Mouse (Mus musculus): ENCODE results near the gene Aktip. TPM values are rescaled to one million over a fixed set of nuclear protein-coding genes. Genes with fewer than 3 reads are reported as not detected.

Aktip gene
- total RNA-seq, 2 experiments from 2014 or later = 34.6 to 38.2 TPM

DNA sequence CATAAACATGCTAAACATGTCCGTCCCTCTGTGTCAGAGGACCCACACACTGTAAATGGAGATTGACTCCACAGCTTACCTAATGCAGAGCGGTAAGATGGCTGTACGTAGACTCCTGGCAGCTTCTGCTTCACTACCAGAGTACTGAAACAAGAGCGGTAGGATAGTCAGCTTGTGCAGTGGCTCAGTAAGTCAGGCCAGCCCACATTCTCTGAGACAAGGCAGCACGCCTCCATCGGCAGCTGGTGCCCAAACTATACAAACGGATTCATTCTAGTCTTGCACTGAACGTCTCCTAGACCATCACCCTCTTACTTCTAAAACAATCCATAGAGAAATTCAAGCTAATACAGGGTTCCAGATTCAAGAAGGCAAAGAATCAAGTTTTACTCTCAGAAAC, 73.0 kb downstream of the Aktip start:
- no peak for DNase-seq

DNA sequence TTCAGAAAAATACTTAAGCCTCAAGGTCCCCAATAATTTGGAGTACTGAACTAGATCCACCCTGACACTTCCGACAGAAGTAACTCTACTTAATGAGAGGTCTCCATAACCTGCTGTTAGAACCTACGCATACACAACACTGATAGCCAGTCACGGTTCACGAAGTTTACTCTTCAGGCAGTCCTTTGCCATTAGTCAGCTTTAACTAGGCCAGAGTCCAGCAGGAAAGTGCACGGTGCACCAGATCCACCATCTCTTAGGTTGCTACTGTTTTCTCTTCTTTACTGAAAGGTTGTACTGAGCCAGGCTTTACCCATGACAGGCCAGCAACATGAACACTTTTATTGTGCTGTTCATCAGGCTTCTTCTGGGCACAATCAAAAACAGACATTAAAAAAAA, 75.5 kb downstream of the Aktip start:
- DNase-seq = no peak

DNA sequence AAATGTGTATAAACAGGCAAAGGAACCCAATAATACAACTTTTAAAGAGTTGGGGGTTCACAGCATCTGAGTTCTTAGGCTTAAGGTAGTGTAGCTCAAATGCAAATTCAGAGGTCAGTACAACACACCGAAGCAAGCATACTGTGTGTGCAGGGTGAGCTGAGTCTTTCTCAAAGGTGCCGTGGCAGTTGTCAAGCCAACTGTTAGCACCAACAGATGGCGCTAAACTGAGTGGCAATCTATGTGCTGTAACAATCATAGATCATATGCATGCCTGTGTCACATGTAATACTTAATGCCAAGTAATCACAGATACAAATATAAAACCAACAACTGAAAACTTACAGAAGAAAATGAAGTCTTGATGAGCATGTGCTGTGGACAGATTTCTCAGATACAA, 81.6 kb downstream of the Aktip start:
- DNase-seq = no peak

DNA sequence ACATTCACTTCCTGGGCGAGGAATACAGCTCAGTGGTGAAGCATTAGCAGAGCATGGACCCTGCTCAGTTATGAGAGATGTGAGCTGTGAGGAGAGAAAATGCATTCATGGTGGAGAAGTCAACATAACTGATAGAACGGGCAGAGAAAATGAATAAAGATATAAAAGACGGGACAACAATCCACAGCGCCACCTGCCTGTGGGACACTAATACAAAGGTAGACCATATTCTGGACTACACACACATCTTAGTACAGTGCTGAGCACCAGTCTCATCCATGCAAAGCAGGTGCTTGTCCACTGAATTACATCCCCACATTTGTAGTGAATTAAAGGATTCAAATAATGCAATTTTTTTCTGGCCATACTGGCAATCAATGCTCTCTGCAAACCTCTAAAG, 82.2 kb downstream of the Aktip start:
- no peak for DNase-seq

DNA sequence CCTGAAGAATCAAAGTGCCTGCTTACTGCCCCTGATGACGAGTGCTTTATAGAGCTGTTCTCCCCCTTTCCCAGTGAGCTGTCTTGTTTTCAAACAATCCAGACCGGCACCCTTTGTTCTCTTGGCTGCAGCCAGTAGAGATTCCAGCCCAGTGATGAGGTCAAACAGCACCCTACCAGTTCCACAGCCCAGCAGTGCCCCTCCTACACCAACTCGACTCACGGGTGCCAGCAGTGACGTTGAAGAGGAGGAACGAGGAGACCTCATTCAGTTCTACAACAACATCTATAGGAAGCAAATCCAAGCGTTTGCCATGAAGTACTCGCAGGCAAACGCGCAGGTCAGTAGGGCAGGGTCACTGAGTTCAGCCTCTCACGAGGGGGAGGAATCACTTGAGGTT, 84.9 kb downstream of the Aktip start:
- DNase-seq = no peak

DNA sequence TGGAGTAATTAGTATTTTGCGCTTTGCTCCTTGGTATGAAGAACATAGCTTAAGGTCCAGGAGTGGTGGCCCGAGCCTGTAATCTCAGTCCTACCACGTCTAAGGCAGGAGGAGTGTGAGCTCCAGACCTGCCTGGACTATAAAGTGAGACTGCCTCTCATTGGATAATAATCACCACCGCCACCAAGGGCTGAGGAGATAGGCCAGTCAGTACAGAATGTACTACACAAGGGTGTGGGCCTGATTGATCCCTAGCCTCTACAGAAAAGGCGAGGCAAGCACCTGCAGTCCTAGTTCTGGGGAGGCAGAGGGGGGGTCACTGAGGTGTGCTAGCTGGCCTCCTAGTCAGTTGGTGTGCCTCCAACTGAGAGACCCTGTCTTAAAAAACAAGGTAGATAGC, 85.3 kb downstream of the Aktip start:
- DNase-seq = no peak

DNA sequence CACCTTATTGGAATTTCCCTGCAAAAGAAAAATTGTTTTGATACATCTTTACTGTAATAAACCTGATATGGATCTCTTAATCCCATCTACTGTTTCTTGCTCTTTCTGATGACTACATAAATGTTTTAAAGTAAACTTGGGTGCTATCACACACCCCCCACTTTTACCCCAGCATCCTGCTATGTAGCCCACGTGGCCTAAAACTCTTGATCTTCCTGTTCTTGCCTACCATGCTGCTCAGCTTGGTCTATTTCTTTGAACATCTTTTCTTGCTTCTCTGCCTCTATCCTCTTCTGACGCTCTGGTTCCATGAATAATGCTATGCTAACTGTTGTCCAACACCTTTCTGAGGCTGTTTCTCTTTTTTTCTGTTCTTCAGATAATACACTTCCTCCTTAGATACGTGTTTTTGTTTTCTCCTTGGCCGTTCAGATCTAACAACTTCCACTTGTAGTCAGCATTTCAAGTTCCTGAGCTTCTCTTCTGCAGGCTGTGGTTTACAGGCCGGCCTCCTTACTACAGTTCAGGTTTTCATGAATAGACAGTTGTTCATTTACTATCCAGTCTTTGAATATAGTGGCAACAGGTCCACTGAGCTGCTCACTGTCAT, 87.8 kb downstream of the Aktip start:
- DNase-seq = no peak

DNA sequence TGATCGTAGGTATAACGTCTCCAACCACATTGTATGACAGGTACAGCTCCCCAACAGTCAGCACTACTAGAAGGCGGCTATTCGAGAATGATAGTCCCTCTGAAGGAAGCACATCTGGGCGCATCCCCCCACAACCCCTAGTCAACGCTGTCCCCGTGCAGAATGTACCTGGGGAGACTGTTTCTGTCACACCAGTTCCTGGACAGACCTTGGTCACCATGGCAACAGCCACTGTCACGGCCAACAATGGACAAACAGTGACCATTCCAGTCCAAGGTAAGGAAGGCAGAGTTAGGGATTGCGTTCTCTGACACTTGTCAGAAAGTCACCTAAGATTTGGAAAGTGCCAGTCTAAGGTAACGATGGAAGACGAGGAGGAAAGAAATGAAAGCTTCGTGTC, 93.5 kb downstream of the Aktip start:
- no peak for DNase-seq

DNA sequence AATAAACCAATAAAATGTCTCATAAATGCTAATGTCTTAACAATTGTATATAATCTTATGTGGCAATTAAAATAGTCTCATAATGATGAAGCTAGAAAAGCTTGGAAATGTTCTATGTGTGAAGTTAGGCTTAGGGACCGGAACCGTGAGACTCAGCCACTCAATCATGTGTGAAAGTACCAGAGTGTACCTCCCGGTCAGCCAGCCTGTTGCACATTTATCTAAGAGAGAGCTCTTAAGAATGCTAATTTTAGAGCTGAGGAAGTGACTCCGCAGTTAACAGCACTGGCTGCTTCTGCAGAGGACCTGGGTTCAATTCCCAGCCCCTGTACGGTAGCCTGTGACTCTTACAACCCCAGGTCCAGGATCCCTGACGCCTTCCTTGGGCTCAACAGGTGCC, 101.7 kb downstream of the Aktip start:
- no peak for DNase-seq

DNA sequence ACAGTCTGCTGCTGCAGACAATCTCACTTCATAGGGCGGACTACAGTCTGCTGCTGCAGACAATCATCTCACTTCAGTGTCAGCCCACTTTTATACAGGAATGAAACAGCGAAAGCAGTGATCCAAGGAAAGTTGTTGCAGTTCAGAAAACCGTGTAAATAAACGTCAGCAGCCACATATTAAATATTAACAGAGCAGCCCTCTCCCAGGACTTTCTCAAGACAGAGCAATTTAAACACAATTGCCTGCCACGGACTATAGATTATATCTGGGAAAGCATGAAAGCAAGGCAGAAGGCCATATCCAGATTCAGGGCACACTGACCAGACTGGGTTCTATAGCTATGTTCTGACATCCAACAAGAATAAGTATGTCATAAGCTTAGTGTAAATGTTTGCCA, 105.6 kb downstream of the Aktip start:
- no peak for DNase-seq

DNA sequence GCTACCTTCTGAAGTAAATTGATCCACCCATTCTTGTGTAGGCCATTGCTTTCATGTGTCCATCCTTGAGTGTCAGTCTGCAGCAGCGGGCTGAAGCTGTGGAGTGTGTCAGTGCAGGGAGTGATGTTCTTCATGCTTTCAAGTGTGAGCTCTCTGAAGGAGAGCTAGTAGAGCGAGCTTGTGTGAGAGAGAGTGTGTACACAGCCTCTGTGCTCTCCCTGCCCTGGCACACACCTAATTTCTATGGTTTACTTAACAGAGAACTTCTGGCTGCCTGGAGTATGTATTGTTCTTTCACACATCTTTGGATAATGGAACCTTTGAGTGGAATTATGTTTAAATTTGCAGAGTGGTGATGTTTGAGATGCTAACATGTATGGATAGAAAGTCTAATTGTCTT, 110.2 kb downstream of the Aktip start:
- DNase-seq = no peak

DNA sequence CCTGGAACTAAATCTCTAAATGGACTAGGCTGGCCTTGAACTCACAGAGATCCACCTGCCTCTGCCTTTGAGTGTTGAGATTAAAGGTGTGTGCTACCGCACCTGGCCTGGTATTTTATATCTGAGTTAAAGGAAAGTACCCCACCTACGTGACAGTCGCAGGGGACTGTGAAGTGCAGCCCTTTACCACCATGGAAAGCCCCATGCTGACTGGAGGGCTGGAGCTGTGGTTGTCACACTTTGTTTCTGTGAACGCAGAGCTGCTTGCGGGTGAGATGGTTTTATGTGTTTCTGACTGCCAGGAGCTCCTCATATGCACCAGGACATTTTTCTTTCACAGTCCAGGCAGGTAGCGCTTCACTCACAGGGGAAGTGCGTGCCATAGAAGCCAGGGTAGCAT, 111.3 kb downstream of the Aktip start:
- DNase-seq = no peak

DNA sequence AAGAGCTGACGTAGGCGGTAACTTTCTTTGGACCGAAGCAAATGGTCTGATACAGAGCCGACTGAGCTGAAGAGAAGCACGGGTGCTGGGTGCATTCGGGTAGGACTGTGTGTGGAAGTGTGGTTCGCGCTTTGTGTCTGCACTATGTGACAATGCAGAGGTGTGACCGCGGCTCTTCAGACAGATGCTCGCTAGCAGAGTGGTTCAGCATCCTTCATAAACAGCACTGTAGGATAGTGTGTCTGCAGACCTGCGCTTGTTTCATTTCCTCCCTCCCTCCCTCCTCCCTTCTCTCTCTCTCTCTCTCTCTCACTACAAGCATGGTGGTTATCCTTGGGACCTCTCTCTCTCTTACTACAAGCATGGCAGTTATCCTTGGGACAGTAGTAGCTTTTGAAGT, 117.3 kb downstream of the Aktip start:
- DNase-seq = no peak

DNA sequence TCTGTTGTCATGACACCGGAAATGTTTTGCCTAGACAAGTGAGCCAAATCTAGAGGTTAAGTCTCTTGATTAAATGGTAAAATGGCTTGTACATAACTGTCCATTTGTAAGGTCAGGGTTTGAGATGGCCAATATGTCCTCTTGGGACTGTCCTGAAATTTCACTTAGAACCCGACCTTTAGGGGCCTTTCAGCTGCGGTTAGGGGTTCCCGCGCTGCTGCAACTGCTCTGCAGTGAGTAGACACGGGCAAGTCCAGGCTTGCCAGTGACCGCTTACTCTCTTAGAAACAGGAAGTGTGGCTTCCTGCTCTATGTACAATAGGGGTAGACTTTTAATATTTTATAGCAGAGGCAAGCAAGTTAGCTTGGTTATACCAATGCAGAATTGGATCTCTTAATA, 117.9 kb downstream of the Aktip start:
- DNase-seq = no peak

DNA sequence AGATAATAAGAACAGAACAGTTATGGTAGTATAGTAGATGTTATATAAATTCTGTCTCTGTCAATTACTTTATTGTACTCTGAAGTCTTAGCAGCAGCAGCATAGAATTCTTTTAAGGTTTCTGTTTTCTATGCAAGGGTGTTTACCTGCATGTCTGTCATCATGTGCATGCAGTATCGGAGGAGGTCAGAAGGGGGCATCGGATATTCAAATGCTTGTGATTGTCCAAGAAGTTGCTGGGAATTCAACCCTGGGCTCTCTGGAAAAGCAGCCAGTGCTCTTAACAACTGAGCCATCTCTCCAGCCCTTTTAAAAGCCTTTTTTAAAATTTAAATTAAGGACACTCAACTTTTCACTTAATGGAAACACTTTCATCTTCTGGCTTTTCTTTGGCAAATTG, 120.1 kb downstream of the Aktip start:
- DNase-seq = no peak

DNA sequence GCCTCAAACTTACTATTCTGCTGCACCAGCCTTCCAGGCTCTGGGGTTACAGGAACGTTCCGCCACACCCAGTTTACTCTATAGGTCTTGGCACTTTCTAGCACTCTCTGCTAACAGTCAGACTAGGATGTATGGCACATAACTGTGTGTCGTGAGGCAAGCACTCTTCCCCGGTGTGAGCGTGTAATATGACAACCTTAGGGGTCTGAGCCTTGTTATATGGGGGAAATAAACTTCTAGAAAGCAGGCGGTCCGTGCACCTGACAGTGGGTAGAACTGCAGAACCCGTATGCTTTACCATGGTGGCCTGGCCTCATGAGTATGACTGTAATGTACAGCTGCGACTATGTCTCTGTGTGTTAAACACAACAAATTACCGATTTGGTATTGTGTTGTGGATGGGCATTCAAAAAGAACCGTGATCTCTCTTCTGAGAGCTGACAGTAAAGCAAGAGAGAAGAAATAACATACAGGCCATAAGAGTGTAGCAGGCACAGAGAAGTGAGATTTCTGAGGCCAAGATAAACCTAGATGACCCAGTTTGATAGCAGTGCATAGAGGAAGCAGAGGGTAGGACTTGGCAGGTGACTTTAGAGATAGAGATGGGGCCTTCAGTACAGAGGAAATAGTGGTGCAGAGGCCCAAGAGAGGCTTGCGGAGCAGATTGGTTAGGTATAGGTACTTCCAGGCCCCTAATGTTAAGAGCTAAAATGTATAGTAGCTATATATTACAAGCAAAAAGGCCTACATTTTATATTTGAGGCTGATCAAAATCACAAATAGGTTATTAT, 122.5 kb downstream of the Aktip start:
- DNase-seq = no peak

DNA sequence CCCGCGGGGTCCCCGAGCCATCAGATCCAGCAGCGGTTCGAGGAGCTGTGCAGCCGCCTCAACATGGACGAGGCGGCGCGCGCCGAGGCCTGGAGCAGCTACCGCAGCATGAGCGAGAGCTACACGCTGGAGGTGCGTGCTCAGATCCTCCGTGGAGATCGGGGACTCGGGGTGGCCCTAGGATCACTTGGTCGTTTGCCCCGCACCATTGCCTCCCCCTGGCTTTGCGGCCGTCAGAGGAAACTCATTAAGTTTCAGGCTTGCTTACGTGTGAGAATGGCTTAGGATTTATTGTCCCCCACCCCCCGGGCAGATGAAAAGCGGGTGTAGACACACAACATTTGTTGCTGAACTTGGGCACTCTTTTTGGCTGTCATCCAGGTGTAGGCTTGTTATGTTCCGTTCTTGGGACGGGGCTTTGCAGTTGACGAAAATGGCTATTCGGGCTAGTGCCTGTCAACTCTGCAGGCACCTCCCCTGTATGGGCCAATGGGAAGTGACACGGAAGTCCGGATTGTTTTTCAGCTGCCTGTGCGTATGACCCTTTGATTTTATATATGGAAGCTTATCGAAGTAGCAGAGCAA, 129.4 kb downstream of the Aktip start:
- DNase-seq = peak; percentile 65

DNA sequence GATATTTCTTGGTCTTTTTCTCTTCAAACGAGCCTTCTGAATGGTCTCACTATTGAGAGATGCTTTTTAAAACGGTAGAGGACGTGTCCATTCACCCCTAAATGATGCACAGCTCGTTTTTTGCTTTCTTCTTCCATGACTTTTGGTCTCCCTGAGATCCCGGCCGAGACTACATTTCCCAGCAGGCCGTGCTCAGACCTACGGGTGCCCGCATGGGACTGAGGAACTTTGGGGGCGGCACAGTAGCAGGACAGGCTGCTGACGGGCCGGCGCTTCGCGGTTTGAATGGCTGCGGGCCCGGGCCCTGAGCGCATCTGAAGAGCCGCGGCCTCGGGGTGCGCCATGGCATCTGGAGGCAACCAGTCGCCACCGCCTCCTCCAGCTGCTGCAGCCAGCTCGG, 129.9 kb downstream of the Aktip start, which contains the start of gene Rbl2:
Gene Rbl2, plus strand, starts transcription at position 224 of the 400 bp plus-strand sequence.
- peak; percentile 92 for DNase-seq

DNA sequence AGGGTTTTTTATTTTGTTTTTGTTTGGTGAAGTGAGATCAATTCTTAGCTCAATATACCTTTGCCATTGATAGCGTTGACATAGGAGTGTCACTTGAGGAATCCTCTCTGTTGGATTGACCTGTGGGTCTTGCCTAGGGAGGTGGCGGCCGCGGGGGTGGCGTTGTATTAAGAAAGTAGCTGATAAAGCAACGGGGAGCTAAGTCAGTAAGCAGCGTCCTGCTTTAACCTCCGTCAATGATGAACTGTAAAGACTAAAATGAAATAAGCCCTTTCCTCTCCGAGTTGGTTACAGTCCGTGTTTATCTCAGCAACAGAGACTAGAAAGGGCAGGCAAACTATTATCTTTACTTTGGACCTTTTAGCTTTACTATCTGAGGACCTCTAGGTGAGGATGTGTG, 130.4 kb downstream of the Aktip start:
- no peak for DNase-seq

DNA sequence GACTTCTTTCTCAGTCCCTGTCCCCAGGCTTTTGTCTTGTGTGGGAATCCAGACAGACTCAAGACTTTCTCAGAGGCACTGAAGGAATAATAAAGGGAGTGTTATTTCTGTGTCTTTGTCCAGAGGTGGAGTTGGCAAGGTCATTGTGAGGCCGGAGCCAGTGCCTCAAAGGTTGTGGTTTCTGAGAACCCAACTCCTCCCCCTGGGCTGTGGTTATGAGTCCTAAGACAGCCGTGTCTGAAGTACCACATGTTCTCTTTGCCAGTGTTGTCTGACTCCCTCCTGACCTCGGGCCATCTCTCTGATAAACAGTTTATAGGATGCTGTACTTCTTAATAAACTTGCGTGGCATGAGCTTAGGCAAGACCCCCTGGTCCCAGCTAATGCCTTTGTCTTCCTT, 134.6 kb downstream of the Aktip start:
- DNase-seq = no peak
